Mouse (Mus musculus): ENCODE measurements around the gene D930007J09Rik.

- no peak for TF ChIP-seq CTCF (IDR thresholded peaks at IDR 0.05; ENCODE audit: insufficient read depth, low read length)
- TF ChIP-seq POLR2A (IDR thresholded peaks at IDR 0.05; ENCODE audit: borderline replicate concordance, extremely low read depth, low read depth, low read length): no peak
These were observed 43.6 kb downstream of the D930007J09Rik start for GRCm38 (mm10) chr13:32759036-32759435.

All from lung, adult 2 months (tissue).